Mouse (Mus musculus): ENCODE results near the gene Patl2. TPM values are rescaled to one million over a fixed set of nuclear protein-coding genes. Genes with fewer than 3 reads are reported as not detected.

Gene Patl2
- polyA plus RNA-seq, 1 experiment from 2014 or later, result 0.04 TPM

DNA sequence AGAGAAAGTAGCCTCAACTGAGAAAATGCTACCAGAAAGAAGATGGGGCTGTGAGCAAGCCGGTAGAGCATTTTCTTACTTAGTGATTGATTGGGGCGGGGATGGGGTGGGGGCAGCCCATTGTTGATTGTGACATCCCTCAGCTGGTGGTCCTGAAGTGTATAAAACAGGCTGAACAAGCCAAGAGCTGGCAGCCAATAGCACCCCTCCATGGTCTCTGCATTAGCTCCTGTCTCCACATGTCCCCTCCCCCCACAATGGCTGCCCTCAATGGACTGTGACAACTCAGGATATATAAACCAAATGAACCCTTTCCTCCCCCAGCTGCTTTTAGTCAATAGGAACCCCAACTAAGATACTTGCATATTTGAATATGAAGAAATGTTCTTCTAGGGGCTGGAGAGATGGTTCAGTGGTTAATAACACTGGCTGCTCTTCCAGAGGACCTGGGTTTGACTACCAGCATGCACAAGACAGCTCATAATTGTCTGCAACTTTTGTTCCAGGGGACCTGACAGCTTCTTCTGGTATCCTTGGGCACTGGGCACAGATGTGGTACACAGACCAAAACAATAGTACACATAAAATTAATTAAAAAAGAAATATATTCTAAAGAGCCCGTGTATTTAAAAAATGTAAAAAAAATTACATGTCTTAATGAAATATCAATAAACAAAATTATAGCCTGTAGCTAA lies 24.7 kb upstream of the Patl2 start:
- Histone ChIP-seq H3K4me3 (replicated peaks; ENCODE audit: low read depth, low read length) (no peak overlapping the region), H3K9me3 (replicated peaks; ENCODE audit: low read length) (no peaks in the 10 kb centered on the region), H3K27ac (no peak overlapping the region), H3K4me2 (ENCODE audit: low read length) (no peak overlapping the region), H3K4me1 (replicated peaks; ENCODE audit: insufficient read depth, low read length) (no peaks in the 10 kb centered on the region), H3K9ac (ENCODE audit: low read depth, low read length) (no peak overlapping the region), H3K36me3 (ENCODE audit: insufficient read depth, low read length) (no peaks in the 10 kb centered on the region), H3K27me3 (ENCODE audit: insufficient read depth, low read length) (no peaks in the 10 kb centered on the region)
- TF ChIP-seq CTCF (IDR thresholded peaks at IDR 0.05; ENCODE audit: low read depth), result no peak
- WGBS, result 51% methylated on average over 3 of the region's 3 CpGs
- DNase-seq (ENCODE audit: low spot score) (no peak), ATAC-seq (replicated peaks; ENCODE audit: low FRiP score, low read depth) (no peak)

- TF ChIP-seq CTCF (IDR thresholded peaks at IDR 0.05; ENCODE audit: low read depth), result no peak
- no peaks in the 10 kb centered on the region for H3K4me1 ChIP-seq (replicated peaks; ENCODE audit: insufficient read depth, low read length)
- ATAC-seq (replicated peaks; ENCODE audit: low FRiP score, low read depth) (no peak), DNase-seq (ENCODE audit: low spot score) (no peak)
- no peak overlapping the region for H3K4me2 ChIP-seq (ENCODE audit: low read length)
- no peak overlapping the region for H3K4me3 ChIP-seq (replicated peaks; ENCODE audit: low read depth, low read length)
- H3K9ac ChIP-seq (ENCODE audit: low read depth, low read length), result no peak overlapping the region
- no peak overlapping the region for H3K27ac ChIP-seq
- no peaks in the 10 kb centered on the region for H3K27me3 ChIP-seq (ENCODE audit: insufficient read depth, low read length)
- WGBS, result 41% methylated on average over 2 of the region's 2 CpGs
- H3K36me3 ChIP-seq (ENCODE audit: insufficient read depth, low read length), result no peaks in the 10 kb centered on the region
- H3K9me3 ChIP-seq (replicated peaks; ENCODE audit: low read length), result no peaks in the 10 kb centered on the region
Observed at GRCm38 (mm10) chr2:122206440-122207107, 20.6 kb upstream of the Patl2 start.

GRCm38 (mm10) chr2:122201501-122201900 lies 15.5 kb upstream of the Patl2 start:
- Histone ChIP-seq H3K27me3 (ENCODE audit: insufficient read depth, low read length) (no peaks in the 10 kb centered on the region), H3K36me3 (ENCODE audit: insufficient read depth, low read length) (no peaks in the 10 kb centered on the region), H3K9ac (ENCODE audit: low read depth, low read length) (no peak overlapping the region), H3K27ac (no peak overlapping the region), H3K4me3 (replicated peaks; ENCODE audit: low read depth, low read length) (no peak overlapping the region), H3K4me1 (replicated peaks; ENCODE audit: insufficient read depth, low read length) (no peaks in the 10 kb centered on the region), H3K4me2 (ENCODE audit: low read length) (no peak overlapping the region), H3K9me3 (replicated peaks; ENCODE audit: low read length) (no peaks in the 10 kb centered on the region)
- 100% methylated on average over 1 of the region's 1 CpGs for WGBS
- TF ChIP-seq CTCF (IDR thresholded peaks at IDR 0.05; ENCODE audit: low read depth), result no peak
- ATAC-seq (replicated peaks; ENCODE audit: low FRiP score, low read depth) (no peak), DNase-seq (ENCODE audit: low spot score) (no peak)

DNA sequence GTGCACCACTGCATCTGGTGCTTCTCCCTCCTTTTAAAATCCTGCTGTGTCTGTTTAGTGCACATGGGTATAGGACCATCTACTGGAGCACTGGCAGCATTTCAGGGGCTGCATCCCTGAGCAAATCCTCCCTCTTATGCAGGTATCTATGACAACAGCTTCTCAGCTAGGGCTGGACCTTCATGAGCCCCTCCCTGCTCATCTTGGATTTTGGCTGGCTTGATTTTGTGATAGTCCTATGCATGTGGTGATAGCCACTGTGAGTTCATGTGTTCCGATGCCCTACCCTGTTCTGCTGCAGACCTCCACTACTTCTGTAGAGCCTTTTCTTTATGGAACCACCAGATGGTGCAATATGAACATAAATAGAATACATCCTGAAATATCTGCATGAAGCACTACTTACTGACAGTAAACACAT lies 8.5 kb upstream of the Patl2 start:
- 55% methylated on average over 1 of the region's 1 CpGs for WGBS
- Histone ChIP-seq H3K27ac (no peak overlapping the region), H3K27me3 (ENCODE audit: insufficient read depth, low read length) (no peaks in the 10 kb centered on the region), H3K4me3 (replicated peaks; ENCODE audit: low read depth, low read length) (no peak overlapping the region), H3K9me3 (replicated peaks; ENCODE audit: low read length) (no peaks in the 10 kb centered on the region), H3K9ac (ENCODE audit: low read depth, low read length) (no peak overlapping the region), H3K4me1 (replicated peaks; ENCODE audit: insufficient read depth, low read length) (no peaks in the 10 kb centered on the region), H3K36me3 (ENCODE audit: insufficient read depth, low read length) (no peaks in the 10 kb centered on the region), H3K4me2 (ENCODE audit: low read length) (no peak overlapping the region)
- DNase-seq (ENCODE audit: low spot score) (peak; percentile 87), ATAC-seq (replicated peaks; ENCODE audit: low FRiP score, low read depth) (no peak)
- peak; percentile 80 for TF ChIP-seq CTCF (IDR thresholded peaks at IDR 0.05; ENCODE audit: low read depth)

DNA sequence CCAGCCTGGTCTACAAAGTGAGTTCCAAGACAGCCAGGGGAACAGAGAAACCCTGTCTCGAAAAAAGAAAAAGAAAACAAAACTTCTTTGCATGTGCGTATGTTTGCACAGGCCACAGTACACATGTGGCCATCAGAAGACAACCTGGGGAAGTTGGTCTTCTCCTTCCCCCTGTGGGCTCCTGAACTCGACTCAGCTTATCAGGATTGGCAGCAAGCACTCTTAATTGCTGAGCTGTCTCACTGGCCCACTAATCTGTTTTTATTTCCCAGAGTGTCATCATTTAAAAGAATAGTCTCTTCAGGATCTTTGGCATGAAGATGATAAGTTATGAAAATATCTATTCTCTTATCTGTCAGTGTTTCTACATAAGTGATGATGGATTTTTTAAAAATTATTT lies 5.9 kb upstream of the Patl2 start:
- DNase-seq (ENCODE audit: low spot score), result no peak
- H3K36me3 ChIP-seq (ENCODE audit: insufficient read depth, low read length), result no peaks in the 10 kb centered on the region
- no peak overlapping the region for H3K4me3 ChIP-seq (replicated peaks; ENCODE audit: low read depth, low read length)
- ATAC-seq (replicated peaks; ENCODE audit: low FRiP score, low read depth), result no peak
- TF ChIP-seq CTCF (IDR thresholded peaks at IDR 0.05; ENCODE audit: low read depth), result no peak
- no peak overlapping the region for H3K9ac ChIP-seq (ENCODE audit: low read depth, low read length)
- no peak overlapping the region for H3K27ac ChIP-seq
- H3K4me1 ChIP-seq (replicated peaks; ENCODE audit: insufficient read depth, low read length), result no peaks in the 10 kb centered on the region
- WGBS, result 72% methylated on average over 3 of the region's 3 CpGs
- no peaks in the 10 kb centered on the region for H3K27me3 ChIP-seq (ENCODE audit: insufficient read depth, low read length)
- no peak overlapping the region for H3K4me2 ChIP-seq (ENCODE audit: low read length)
- H3K9me3 ChIP-seq (replicated peaks; ENCODE audit: low read length), result no peaks in the 10 kb centered on the region

DNA sequence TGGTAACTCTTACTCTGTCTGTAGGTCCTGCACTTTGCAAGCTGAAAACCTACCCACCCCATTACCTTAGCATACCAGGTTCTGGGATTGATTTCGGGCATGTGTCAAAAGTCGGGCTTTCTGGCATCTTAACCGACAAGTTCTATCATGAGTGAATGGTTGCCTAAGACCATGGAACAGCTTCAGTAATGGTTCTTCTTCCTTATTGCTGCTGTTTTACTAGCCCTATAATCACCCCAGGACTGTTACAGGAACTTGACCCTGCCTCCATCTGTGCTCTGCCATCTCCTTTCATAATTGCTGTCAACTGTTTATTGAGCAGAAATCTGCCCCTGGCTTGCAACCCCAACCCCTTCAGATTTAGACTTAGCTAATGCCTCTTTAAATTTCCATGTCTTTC lies 762 bp upstream of the Patl2 start:
- no peak overlapping the region for H3K4me3 ChIP-seq (replicated peaks; ENCODE audit: low read depth, low read length)
- H3K27ac ChIP-seq, result no peak overlapping the region
- TF ChIP-seq CTCF (IDR thresholded peaks at IDR 0.05; ENCODE audit: low read depth), result no peak
- H3K9me3 ChIP-seq (replicated peaks; ENCODE audit: low read length), result no peaks in the 10 kb centered on the region
- H3K36me3 ChIP-seq (ENCODE audit: insufficient read depth, low read length), result no peaks in the 10 kb centered on the region
- 86% methylated on average over 3 of the region's 3 CpGs for WGBS
- H3K9ac ChIP-seq (ENCODE audit: low read depth, low read length), result no peak overlapping the region
- no peaks in the 10 kb centered on the region for H3K4me1 ChIP-seq (replicated peaks; ENCODE audit: insufficient read depth, low read length)
- ATAC-seq (replicated peaks; ENCODE audit: low FRiP score, low read depth), result no peak
- H3K27me3 ChIP-seq (ENCODE audit: insufficient read depth, low read length), result no peaks in the 10 kb centered on the region
- DNase-seq (ENCODE audit: low spot score), result no peak
- H3K4me2 ChIP-seq (ENCODE audit: low read length), result no peak overlapping the region

Data from kidney, postnatal 0 days (tissue).